Mouse (Mus musculus): ENCODE data around the gene Alox15.

DNA sequence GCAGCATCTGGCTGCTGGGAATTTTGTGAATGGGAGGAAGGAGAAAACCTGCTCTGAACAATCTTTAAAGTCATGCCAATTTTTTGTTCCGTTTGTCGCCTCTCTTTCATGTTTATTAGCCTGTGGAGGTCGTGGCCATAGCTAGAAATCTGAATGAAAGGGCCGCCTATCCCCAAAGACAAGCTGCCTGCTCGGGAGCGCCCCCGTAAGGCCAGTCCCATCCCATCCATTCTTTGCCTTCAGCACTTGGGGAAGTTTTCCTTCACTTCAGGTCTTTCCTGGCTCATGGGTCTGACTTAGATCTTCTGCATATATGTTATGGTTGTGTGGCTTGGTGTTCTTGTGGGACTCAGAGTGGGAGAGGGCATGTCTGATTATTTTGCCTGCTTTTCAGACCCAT, 12.3 kb downstream of the Alox15 start:
- TF ChIP-seq CTCF (IDR thresholded peaks at IDR 0.05; ENCODE audit: low read depth, low read length) (no peak), GATA1 (IDR thresholded peaks at IDR 0.05; ENCODE audit: borderline replicate concordance, low read length) (no peak), TAL1 (conservative IDR thresholded peaks at IDR 0.05; ENCODE audit: low read depth, low read length) (no peak), GATA2 (IDR thresholded peaks at IDR 0.05; ENCODE audit: borderline replicate concordance, low read depth, low read length) (no peak)

All from G1E (cell line).